7 mouse cellular contexts compared by ENCODE assay signal in genomic region chr7:73654193-73654871, GRCm38 (mm10).
DNase-seq lines count a peak whose midpoint lies in the region; ATAC-seq and TF ChIP-seq lines count a peak whose summit lies in the region.

No protein-coding gene starts in this region.

- peak; percentile 64 for DNase-seq in 3T3-L1 (ENCODE audit: low read depth, low spot score)
- DNase-seq in B cell, adult 2 months = peak; percentile 48 to 49
- peak; percentile 31 for DNase-seq in c-Kit-positive CD71-negative TER-119-negative erythroid progenitor cells, embryonic 14.5 days (ENCODE audit: low read depth)
- DNase-seq in intestine, embryonic 14.5 days (ENCODE audit: low spot score) = no peak
- DNase-seq in limb, embryonic 14.5 days (ENCODE audit: low spot score) = peak; percentile 75

- H3K4me3 ChIP-seq in intestine, embryonic 14.5 days (ENCODE audit: low read depth, low read length) = no peak overlapping the region
- no peak overlapping the region for H3K4me3 ChIP-seq in limb, embryonic 14.5 days (replicated peaks; ENCODE audit: low read length)
- H3K4me3 ChIP-seq in neural tube, embryonic 13.5 days = no peak overlapping the region

- no peak overlapping the region for H3K27ac ChIP-seq in intestine, embryonic 14.5 days (ENCODE audit: low read depth)
- no peak overlapping the region for H3K27ac ChIP-seq in limb, embryonic 14.5 days (replicated peaks; ENCODE audit: low read depth, low read length)
- no peak overlapping the region for H3K27ac ChIP-seq in neural tube, embryonic 13.5 days (replicated peaks)

- no peak for TF ChIP-seq POLR2A in limb, embryonic 14.5 days (IDR thresholded peaks at IDR 0.05; ENCODE audit: borderline replicate concordance, extremely low read depth, insufficient read depth, insufficient read length)

- WGBS in intestine, embryonic 14.5 days = 28% methylated on average over 12 of the region's 12 CpGs
- 35% methylated on average over 12 of the region's 12 CpGs for WGBS in limb, embryonic 14.5 days
- 31% methylated on average over 12 of the region's 12 CpGs for WGBS in neural tube, embryonic 13.5 days

- no peaks in the 10 kb centered on the region for H3K36me3 ChIP-seq in intestine, embryonic 14.5 days (ENCODE audit: control insufficient read depth, insufficient read depth, low read length)
- no peaks in the 10 kb centered on the region for H3K36me3 ChIP-seq in limb, embryonic 14.5 days (ENCODE audit: control insufficient read depth, insufficient read depth, low read length)
- no peaks in the 10 kb centered on the region for H3K36me3 ChIP-seq in neural tube, embryonic 13.5 days

- H3K9ac ChIP-seq in intestine, embryonic 14.5 days (ENCODE audit: low read length) = no peak overlapping the region
- no peak overlapping the region for H3K9ac ChIP-seq in limb, embryonic 14.5 days (ENCODE audit: low read depth, low read length, severe bottlenecking)
- no peak overlapping the region for H3K9ac ChIP-seq in neural tube, embryonic 13.5 days

- ATAC-seq in erythroid progenitor cell, adult 5-6 weeks (replicated peaks; ENCODE audit: low FRiP score, poor library complexity, severe bottlenecking) = peak; percentile 64
- peak; percentile 65 for ATAC-seq in intestine, embryonic 14.5 days (replicated peaks; ENCODE audit: low FRiP score, low TSS enrichment, low read depth)
- ATAC-seq in limb, embryonic 14.5 days (ENCODE audit: low FRiP score, low read depth) = peak; percentile 53; the same call in 1 of the 2 replicates
- ATAC-seq in neural tube, embryonic 13.5 days (ENCODE audit: low read depth) = peak; percentile 66; the same call in 1 of the 2 replicates

- no peak overlapping the region; the same call in 1 of the 2 replicates for H3K4me2 ChIP-seq in intestine, embryonic 14.5 days (ENCODE audit: low read length)
- no peak overlapping the region for H3K4me2 ChIP-seq in limb, embryonic 14.5 days (replicated peaks; ENCODE audit: low read depth, low read length, severe bottlenecking)
- 0 out of 2 replicates have a peak overlapping the region, but pooled peaks have one; percentile 22 for H3K4me2 ChIP-seq in neural tube, embryonic 13.5 days

- no peaks in the 10 kb centered on the region for H3K27me3 ChIP-seq in intestine, embryonic 14.5 days (replicated peaks; ENCODE audit: control insufficient read depth, insufficient read depth, low read length)
- H3K27me3 ChIP-seq in limb, embryonic 14.5 days (ENCODE audit: control insufficient read depth, insufficient read depth, low read length) = no peaks in the 10 kb centered on the region
- H3K27me3 ChIP-seq in neural tube, embryonic 13.5 days = peaks cover 14% of the 10 kb centered on the region

- H3K4me1 ChIP-seq in intestine, embryonic 14.5 days (replicated peaks; ENCODE audit: control insufficient read depth, insufficient read depth, low read length) = 0 out of 2 replicates have a peak, but pooled peaks cover 6% of the 10 kb centered on the region
- H3K4me1 ChIP-seq in limb, embryonic 14.5 days (ENCODE audit: control insufficient read depth, insufficient read depth, low read length) = peaks cover 3% of the 10 kb centered on the region; the same call in 1 of the 2 replicates
- H3K4me1 ChIP-seq in neural tube, embryonic 13.5 days (replicated peaks) = peaks cover 8% of the 10 kb centered on the region

- H3K9me3 ChIP-seq in intestine, embryonic 14.5 days (ENCODE audit: control insufficient read depth, low read length) = 0 out of 2 replicates have a peak, but pooled peaks cover 4% of the 10 kb centered on the region
- no peaks in the 10 kb centered on the region for H3K9me3 ChIP-seq in limb, embryonic 14.5 days (ENCODE audit: control insufficient read depth, low read length)
- H3K9me3 ChIP-seq in neural tube, embryonic 13.5 days = no peaks in the 10 kb centered on the region
